Mouse (Mus musculus) E14TG2a.4 (cell line): ENCODE measurements at regions not wholly inside any gene's neighbourhood (a gene's known extent, or its start where the extent isn't known, plus 50 kb on each side); places are given as distances from the start of the nearest gene placed in this dataset.

Source experiments
- H3K27me3 ChIP-seq: 2 replicates; pipeline ENCODE4 v1.6.1; 2014; ENCODE audit warnings: low read length, control low read depth; ENCODE audit not compliant: insufficient read depth
- H3K36me3 ChIP-seq: 2 replicates; pipeline ENCODE4 v1.6.1; 2014; ENCODE audit warnings: low read length, control low read depth; ENCODE audit not compliant: insufficient read depth
- H3K4me1 ChIP-seq: replicated peaks from 2 replicates; pipeline ENCODE4 v1.6.1; 2014; ENCODE audit warnings: low read depth, low read length, control low read depth
- H3K4me3 ChIP-seq: replicated peaks from 2 replicates; pipeline ENCODE4 v1.5.1; 2014; ENCODE audit warnings: mild to moderate bottlenecking, low read length
- H3K9me3 ChIP-seq: 2 replicates; pipeline ENCODE4 v1.6.1; 2014; ENCODE audit warnings: low read length, control low read depth
- CTCF ChIP-seq: conservative IDR thresholded peaks from 2 replicates; pipeline ENCODE4 v1.5.1; 2014; ENCODE audit warnings: low read length
- NANOG ChIP-seq: IDR thresholded peaks from 2 replicates; pipeline ENCODE4 v1.6.1; 2014; ENCODE audit warnings: borderline replicate concordance, low read length, mixed read lengths
- POU5F1 ChIP-seq: IDR thresholded peaks from 2 replicates; pipeline ENCODE4 v1.6.1; 2014; ENCODE audit warnings: low read length, borderline replicate concordance

GRCm38 (mm10) chr5:52309317-52310060, 54.1 kb upstream of the Sod3 start:
- Histone ChIP-seq H3K4me3 (no peak overlapping the region), H3K27me3 (no peaks in the 10 kb centered on the region; the same call in 1 of the 2 replicates), H3K4me1 (no peaks in the 10 kb centered on the region), H3K36me3 (no peaks in the 10 kb centered on the region), H3K9me3 (no peaks in the 10 kb centered on the region)
- no peak for TF ChIP-seq NANOG
- no peak for TF ChIP-seq POU5F1
- no peak for TF ChIP-seq CTCF

- Histone ChIP-seq H3K9me3 (no peaks in the 10 kb centered on the region), H3K4me3 (no peak overlapping the region), H3K4me1 (peaks cover 4% of the 10 kb centered on the region; the same call in 1 of the 2 replicates), H3K36me3 (no peaks in the 10 kb centered on the region), H3K27me3 (peaks cover 9% of the 10 kb centered on the region; the same call in 1 of the 2 replicates)
- TF ChIP-seq POU5F1 (no peak), CTCF (no peak)
Measured at GRCm38 (mm10) chr5:52296303-52296702, 67.3 kb upstream of the Sod3 start.

GRCm38 (mm10) chr5:52294466-52294865, 69.1 kb upstream of the Sod3 start:
- Histone ChIP-seq H3K4me1 (peaks cover 4% of the 10 kb centered on the region; the same call in 1 of the 2 replicates), H3K27me3 (peaks cover 9% of the 10 kb centered on the region; the same call in 1 of the 2 replicates), H3K4me3 (no peak overlapping the region), H3K36me3 (no peaks in the 10 kb centered on the region), H3K9me3 (no peaks in the 10 kb centered on the region)
- TF ChIP-seq CTCF = no peak
- no peak for TF ChIP-seq NANOG
- TF ChIP-seq POU5F1 = no peak

GRCm38 (mm10) chr5:52288319-52288718, 75.3 kb upstream of the Sod3 start:
- H3K36me3 ChIP-seq = no peaks in the 10 kb centered on the region
- H3K27me3 ChIP-seq = peaks cover 9% of the 10 kb centered on the region; the same call in 1 of the 2 replicates
- no peak for TF ChIP-seq POU5F1
- no peak for TF ChIP-seq CTCF
- TF ChIP-seq NANOG = no peak
- no peaks in the 10 kb centered on the region for H3K9me3 ChIP-seq
- H3K4me1 ChIP-seq = no peaks in the 10 kb centered on the region
- H3K4me3 ChIP-seq = no peak overlapping the region

GRCm38 (mm10) chr5:52280871-52281270, 82.7 kb upstream of the Sod3 start:
- Histone ChIP-seq H3K27me3 (peaks cover 5% of the 10 kb centered on the region; the same call in 1 of the 2 replicates), H3K4me3 (no peak overlapping the region), H3K36me3 (no peaks in the 10 kb centered on the region), H3K4me1 (no peaks in the 10 kb centered on the region), H3K9me3 (peaks cover 7% of the 10 kb centered on the region; the same call in 1 of the 2 replicates)
- TF ChIP-seq NANOG (no peak), CTCF (no peak), POU5F1 (no peak)

GRCm38 (mm10) chr5:52278111-52278510, 85.5 kb upstream of the Sod3 start:
- H3K9me3 ChIP-seq = peaks cover 11% of the 10 kb centered on the region
- no peaks in the 10 kb centered on the region for H3K36me3 ChIP-seq
- H3K4me3 ChIP-seq = no peak overlapping the region
- TF ChIP-seq CTCF = no peak
- TF ChIP-seq POU5F1 = no peak
- TF ChIP-seq NANOG = no peak
- no peaks in the 10 kb centered on the region for H3K27me3 ChIP-seq
- no peaks in the 10 kb centered on the region for H3K4me1 ChIP-seq

GRCm38 (mm10) chr5:52263214-52263613, 72.9 kb upstream of the Dhx15 start:
- H3K9me3 ChIP-seq = peaks cover 6% of the 10 kb centered on the region; the same call in 1 of the 2 replicates
- no peak overlapping the region for H3K4me3 ChIP-seq
- no peaks in the 10 kb centered on the region for H3K36me3 ChIP-seq
- no peaks in the 10 kb centered on the region for H3K27me3 ChIP-seq
- no peak for TF ChIP-seq CTCF
- no peak for TF ChIP-seq NANOG
- TF ChIP-seq POU5F1 = no peak
- peaks cover 4% of the 10 kb centered on the region for H3K4me1 ChIP-seq

- H3K36me3 ChIP-seq = no peaks in the 10 kb centered on the region
- no peaks in the 10 kb centered on the region for H3K9me3 ChIP-seq
- peak; percentile 51; the same call in 1 of the 2 replicates for TF ChIP-seq NANOG
- no peak for TF ChIP-seq POU5F1
- peaks cover 37% of the 10 kb centered on the region for H3K4me1 ChIP-seq
- H3K27me3 ChIP-seq = peaks cover 6% of the 10 kb centered on the region; the same call in 1 of the 2 replicates
- H3K4me3 ChIP-seq = no peak overlapping the region
Measured at GRCm38 (mm10) chr5:52258075-52258474, 67.8 kb upstream of the Dhx15 start.
